Mouse (Mus musculus) midbrain, embryonic 13.5 days (tissue): ENCODE measurements at regions not wholly inside any gene's neighbourhood (a gene's known extent, or its start where the extent isn't known, plus 50 kb on each side); places are given as distances from the start of the nearest gene placed in this dataset.

ENCODE experiments used
- ATAC-seq: fragments of 200-750 bp; cut with Nextera tagmentation; 2 replicates; pipeline ENCODE4 v1.8.0; 2017; ENCODE audit warnings: mild to moderate bottlenecking, moderate TSS enrichment, moderate library complexity
- H3K27ac ChIP-seq: fragments of 300-500 bp; sonication (generic); 2 replicates; pipeline ENCODE4 v1.5.1; 2015; ENCODE audit warnings: inconsistent platforms, mild to moderate bottlenecking, moderate library complexity
- H3K27me3 ChIP-seq: fragments of 300-500 bp; sonication (generic); 2 replicates; pipeline ENCODE4 v1.6.1; 2015; ENCODE audit warnings: mild to moderate bottlenecking, inconsistent platforms
- H3K36me3 ChIP-seq: fragments of 300-500 bp; sonication (generic); 2 replicates; pipeline ENCODE4 v1.6.1; 2015; ENCODE audit warnings: mild to moderate bottlenecking, inconsistent platforms
- H3K4me1 ChIP-seq: fragments of 300-500 bp; sonication (generic); replicated peaks from 2 replicates; pipeline ENCODE4 v1.6.1; 2015; ENCODE audit warnings: inconsistent platforms
- H3K4me2 ChIP-seq: fragments of 300-500 bp; sonication (generic); replicated peaks from 2 replicates; pipeline ENCODE4 v1.6.1; 2015; ENCODE audit warnings: moderate library complexity, mild to moderate bottlenecking, inconsistent platforms
- H3K4me3 ChIP-seq: fragments of 300-500 bp; sonication (generic); replicated peaks from 2 replicates; pipeline ENCODE4 v1.5.1; 2015; ENCODE audit warnings: mild to moderate bottlenecking, inconsistent platforms
- H3K9ac ChIP-seq: fragments of 300-500 bp; sonication (generic); replicated peaks from 2 replicates; pipeline ENCODE4 v1.6.1; 2015; ENCODE audit warnings: mild to moderate bottlenecking, inconsistent platforms
- H3K9me3 ChIP-seq: fragments of 300-500 bp; sonication (generic); 2 replicates; pipeline ENCODE4 v1.6.1; 2016; ENCODE audit warnings: mild to moderate bottlenecking, inconsistent platforms
- WGBS: fragments of 180-500 bp; shearing (Covaris S2); methylation state at CpG from one replicate; pipeline ENCODE4 v1.1.7; 2015; 5-methylcytosine and 5-hydroxymethylcytosine counted together

DNA sequence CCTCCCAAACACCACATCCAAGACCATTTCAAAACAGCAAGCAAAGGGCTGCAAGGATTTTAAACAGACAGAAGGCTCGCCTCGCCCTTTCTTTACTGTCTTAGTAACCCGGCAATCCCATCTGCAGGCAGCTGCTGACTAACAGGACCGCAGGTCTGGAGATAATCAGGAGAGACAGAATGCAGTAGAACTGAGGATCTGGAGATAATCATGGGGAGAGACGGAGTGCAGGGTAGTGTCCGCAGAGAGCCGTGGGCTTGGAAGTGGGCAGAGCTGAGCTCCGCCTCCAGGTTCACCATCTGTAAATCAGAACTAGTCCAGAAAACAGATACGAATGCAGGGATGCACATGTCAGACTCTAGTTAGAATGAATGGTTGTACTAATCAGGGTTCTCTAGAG, 79.4 kb upstream of the Mgme1 start:
- Histone ChIP-seq H3K4me1 (0 out of 2 replicates have a peak, but pooled peaks cover 4% of the 10 kb centered on the region), H3K36me3 (no peaks in the 10 kb centered on the region), H3K27ac (no peak overlapping the region), H3K9ac (no peak overlapping the region), H3K4me3 (no peak overlapping the region), H3K4me2 (no peak overlapping the region), H3K9me3 (no peaks in the 10 kb centered on the region), H3K27me3 (no peaks in the 10 kb centered on the region)
- 85% methylated on average over 9 of the region's 9 CpGs for WGBS
- ATAC-seq: no peak

DNA sequence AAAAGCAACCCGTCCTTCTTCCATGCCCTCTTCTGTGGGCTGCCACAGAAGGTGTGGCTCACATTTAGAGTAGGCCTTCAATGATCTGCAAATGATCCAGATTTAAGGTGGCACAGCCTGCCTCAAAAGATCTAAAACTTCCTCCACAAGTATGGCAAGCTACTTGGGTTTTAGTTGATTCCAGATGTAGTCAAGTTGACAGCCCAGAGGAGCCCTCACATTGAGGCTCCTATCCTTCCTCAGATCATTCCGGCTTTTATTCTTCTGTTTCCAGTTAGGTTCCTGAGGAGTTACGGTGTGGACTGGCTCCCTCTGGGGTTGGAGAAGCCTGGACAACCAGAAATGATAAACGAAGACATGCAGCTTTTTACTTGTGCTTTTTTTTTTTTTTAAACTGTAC, 78.8 kb upstream of the Mgme1 start:
- Histone ChIP-seq H3K4me3 (no peak overlapping the region), H3K9ac (no peak overlapping the region), H3K27me3 (no peaks in the 10 kb centered on the region), H3K4me2 (no peak overlapping the region), H3K27ac (no peak overlapping the region), H3K9me3 (no peaks in the 10 kb centered on the region), H3K36me3 (no peaks in the 10 kb centered on the region), H3K4me1 (0 out of 2 replicates have a peak, but pooled peaks cover 4% of the 10 kb centered on the region)
- WGBS: 88% methylated on average over 4 of the region's 4 CpGs
- no peak for ATAC-seq

- Histone ChIP-seq H3K4me3 (no peak overlapping the region), H3K9ac (no peak overlapping the region), H3K27me3 (no peaks in the 10 kb centered on the region), H3K36me3 (no peaks in the 10 kb centered on the region), H3K4me1 (0 out of 2 replicates have a peak, but pooled peaks cover 4% of the 10 kb centered on the region), H3K27ac (no peak overlapping the region), H3K9me3 (no peaks in the 10 kb centered on the region), H3K4me2 (no peak overlapping the region)
- 88% methylated on average over 8 of the region's 8 CpGs for WGBS
- ATAC-seq: no peak
These were observed 78.0 kb upstream of the Mgme1 start for GRCm38 (mm10) chr2:144192428-144192827.

DNA sequence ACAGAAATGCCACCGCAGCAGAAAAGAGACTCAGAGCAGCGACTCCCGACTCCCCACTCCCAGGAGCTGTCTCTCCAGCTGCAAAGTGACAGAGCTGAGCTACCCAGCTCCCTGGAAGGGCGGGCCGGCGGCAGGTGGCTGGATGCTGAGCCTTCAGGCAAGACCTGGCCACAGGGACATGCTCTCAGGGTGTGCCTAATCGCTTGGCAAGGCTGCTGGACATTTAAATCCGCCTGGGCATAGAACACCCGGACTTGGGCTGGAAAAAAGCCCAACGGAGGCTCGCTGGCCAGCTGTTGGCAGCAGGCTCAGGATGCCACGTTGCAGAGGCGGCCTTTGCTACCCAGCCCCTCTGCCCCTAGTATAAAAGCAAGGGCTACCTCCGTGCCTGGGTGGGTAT, 74.6 kb upstream of the Mgme1 start:
- no peak for ATAC-seq
- Histone ChIP-seq H3K9me3 (no peaks in the 10 kb centered on the region), H3K9ac (no peak overlapping the region), H3K27ac (no peak overlapping the region), H3K36me3 (no peaks in the 10 kb centered on the region), H3K4me2 (no peak overlapping the region), H3K4me1 (no peaks in the 10 kb centered on the region), H3K4me3 (no peak overlapping the region), H3K27me3 (no peaks in the 10 kb centered on the region)
- WGBS: 61% methylated on average over 14 of the region's 14 CpGs

DNA sequence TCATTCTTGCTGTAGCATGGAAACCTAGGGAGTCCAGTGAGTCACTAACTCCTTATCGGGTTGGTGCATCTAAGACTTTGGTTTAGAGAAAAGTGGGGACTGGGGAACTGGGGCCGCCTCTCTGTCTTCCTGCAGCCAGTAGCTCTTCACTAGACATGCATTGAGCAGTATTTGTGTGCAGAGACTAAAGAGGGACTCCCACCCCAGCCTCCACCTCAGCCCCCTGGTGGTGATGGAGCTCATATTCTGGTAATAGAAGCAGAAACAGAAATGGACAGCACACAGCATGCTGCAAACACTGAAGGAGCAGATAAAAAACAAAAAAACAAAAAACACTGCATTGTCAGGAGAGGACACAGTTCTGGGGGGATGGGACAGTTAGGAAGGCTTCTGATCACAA, 73.3 kb upstream of the Mgme1 start:
- 75% methylated on average over 2 of the region's 2 CpGs for WGBS
- H3K36me3 ChIP-seq: no peaks in the 10 kb centered on the region
- H3K4me1 ChIP-seq: no peaks in the 10 kb centered on the region
- H3K27me3 ChIP-seq: no peaks in the 10 kb centered on the region
- no peak overlapping the region for H3K27ac ChIP-seq
- H3K4me3 ChIP-seq: no peak overlapping the region
- H3K9me3 ChIP-seq: no peaks in the 10 kb centered on the region
- ATAC-seq: 0 out of 2 replicates have a peak, but pooled peaks have one; percentile 20
- H3K4me2 ChIP-seq: no peak overlapping the region
- no peak overlapping the region for H3K9ac ChIP-seq

- H3K4me3 ChIP-seq: no peak overlapping the region
- no peak overlapping the region for H3K4me2 ChIP-seq
- H3K4me1 ChIP-seq: no peaks in the 10 kb centered on the region
- H3K9ac ChIP-seq: no peak overlapping the region
- no peaks in the 10 kb centered on the region for H3K36me3 ChIP-seq
- no peaks in the 10 kb centered on the region for H3K9me3 ChIP-seq
- 81% methylated on average over 13 of the region's 13 CpGs for WGBS
- no peak overlapping the region for H3K27ac ChIP-seq
- no peaks in the 10 kb centered on the region for H3K27me3 ChIP-seq
- no peak for ATAC-seq
These were observed 72.0 kb upstream of the Mgme1 start for GRCm38 (mm10) chr2:144198326-144199051.
